Mouse (Mus musculus) CH12.LX (cell line): ENCODE measurements around the gene Myo1c. TPM values are rescaled to one million over a fixed set of nuclear protein-coding genes. Genes with fewer than 3 reads are reported as not detected.

Experiments
- DNase-seq: peaks from one replicate; pipeline ENCODE4 v3.0.0-alpha.2; 2013; ENCODE audit errors: extremely low read depth
- H3K27ac ChIP-seq: 2 replicates; pipeline ENCODE4 v1.5.1; 2012; ENCODE audit warnings: low read depth, mild to moderate bottlenecking, control low read depth, moderate library complexity; ENCODE audit not compliant: insufficient read depth
- H3K27me3 ChIP-seq: replicated peaks from 2 replicates; pipeline ENCODE3; 2012; ENCODE audit warnings: inconsistent platforms
- H3K36me3 ChIP-seq, 2 experiments: replicated peaks in 1 of 2; 2 replicates each; pipeline versions ENCODE3 to v1.6.1; 2012; ENCODE audit warnings: inconsistent platforms in 1 of 2, low read length in 1 of 2, mild to moderate bottlenecking in 1 of 2, mixed read lengths in 1 of 2, moderate library complexity in 1 of 2; ENCODE audit not compliant: control insufficient read depth in 1 of 2, insufficient read depth in 1 of 2
- H3K4me1 ChIP-seq, 2 experiments: 2 replicates each; pipeline ENCODE4 v1.6.1; 2012; ENCODE audit warnings: inconsistent platforms in 1 of 2, moderate library complexity in 1 of 2; ENCODE audit not compliant: insufficient read depth in 2 of 2, control insufficient read depth in 1 of 2
- H3K4me2 ChIP-seq: 2 replicates; pipeline ENCODE4 v1.6.1; 2012; ENCODE audit warnings: low read depth, mild to moderate bottlenecking, control low read depth; ENCODE audit not compliant: poor library complexity, insufficient read depth, severe bottlenecking
- H3K4me3 ChIP-seq, 3 experiments: fragments of 150-350 bp in 1 of 3; sonication (generic) in 1 of 3; replicated peaks in 1 of 3; 2 replicates each; pipeline versions ENCODE3 to v1.5.1; 2011 to 2012; ENCODE audit warnings: low read depth in 2 of 3, low read length in 2 of 3, mild to moderate bottlenecking in 2 of 3, moderate library complexity in 2 of 3, control low read depth in 1 of 3, improper control_type of control experiment in 1 of 3, inconsistent platforms in 1 of 3, mixed read lengths in 1 of 3; ENCODE audit not compliant: poor library complexity in 1 of 3
- H3K79me2 ChIP-seq: replicated peaks from 2 replicates; pipeline ENCODE4 v1.6.1; 2012; ENCODE audit warnings: mild to moderate bottlenecking, moderate library complexity; ENCODE audit not compliant: control insufficient read depth, poor library complexity, insufficient read depth, severe bottlenecking; ENCODE audit errors: extremely low read depth
- H3K9ac ChIP-seq: 2 replicates; pipeline ENCODE4 v1.6.1; 2012; ENCODE audit warnings: low read depth, mild to moderate bottlenecking, control low read depth, moderate library complexity; ENCODE audit not compliant: insufficient read depth
- H3K9me3 ChIP-seq: replicated peaks from 2 replicates; pipeline ENCODE3; 2012; ENCODE audit warnings: low read length, inconsistent platforms, mixed read lengths
- JUN ChIP-seq: IDR thresholded peaks from 2 replicates; pipeline ENCODE4 v1.6.1; 2011; ENCODE audit warnings: low read depth, mild to moderate bottlenecking, low read length, improper control_type of control experiment, moderate library complexity; ENCODE audit not compliant: insufficient read depth
- MAFK ChIP-seq: IDR thresholded peaks from 2 replicates; pipeline ENCODE4 v1.6.1; 2011; ENCODE audit warnings: low read length, improper control_type of control experiment; ENCODE audit not compliant: insufficient replicate concordance
- MEF2A ChIP-seq: IDR thresholded peaks from 2 replicates; pipeline ENCODE4 v1.6.1; 2014; ENCODE audit warnings: low read depth, mild to moderate bottlenecking, inconsistent platforms, low read length, improper control_type of control experiment, borderline replicate concordance
- RAD21 ChIP-seq: IDR thresholded peaks from 2 replicates; pipeline ENCODE4 v1.6.1; 2011; ENCODE audit warnings: low read depth, mild to moderate bottlenecking, low read length, improper control_type of control experiment, moderate library complexity
- RCOR1 ChIP-seq: conservative IDR thresholded peaks from 2 replicates; pipeline ENCODE4 v1.6.1; 2012; ENCODE audit warnings: low read depth, mild to moderate bottlenecking, inconsistent platforms, low read length, improper control_type of control experiment
- TCF12 ChIP-seq: IDR thresholded peaks from 2 replicates; pipeline ENCODE4 v1.6.1; 2014; ENCODE audit warnings: low read depth, mild to moderate bottlenecking, inconsistent platforms, low read length, improper control_type of control experiment
- ZC3H11A ChIP-seq: IDR thresholded peaks from 2 replicates; pipeline ENCODE4 v1.6.1; 2012; ENCODE audit warnings: low read depth, mild to moderate bottlenecking, inconsistent platforms, low read length, improper control_type of control experiment
- dilution Hi-C: fragments of 300-500 bp; cut with MboI; formaldehyde crosslinking; loops from 2 replicates; pipeline ENCODE4 v1.14.3; 2020; ENCODE audit warnings: low sequenced_read_pairs; ENCODE audit not compliant: extremely low pct_unique_long_range_greater_than_20kb, extremely low pct_ligation_motif_present
- in situ Hi-C: fragments of 300-500 bp; cut with MboI; formaldehyde crosslinking; loops from 3 replicates; pipeline ENCODE4 v1.14.3; 2019; ENCODE audit warnings: low sequenced_read_pairs, low pct_ligation_motif_present, low pct_unique_long_range_greater_than_20kb, mixed read lengths
- polyA plus RNA-seq: library from polyadenylated mRNA; unstranded; fragments of >175 nt; gene quantifications from 2 replicates; pipeline ENCODE4 v1.2.1, GENCODE M21; 2012; ENCODE audit warnings: low read depth; ENCODE audit not compliant: insufficient read length
- total RNA-seq, 2 experiments: library from RNA; depleted of rRNA; stranded (reverse); fragments of 300-350 nt in 1 of 2; fragments of >200 nt in 1 of 2; gene quantifications; 2 replicates each; pipeline ENCODE4 v1.2.3; 2012 to 2014

Gene Myo1c
- total and polyA plus RNA-seq, 3 experiments: 21.9 to 52.0 (median 41.1) TPM

GRCm38 (mm10) chr11:75722339-75722738, 72.0 kb downstream of the Myo1c start:
- H3K4me3 ChIP-seq: no peak overlapping the region
- in situ Hi-C loops: no loop called here
- TF ChIP-seq RCOR1 (no peak), JUN (0 out of 2 replicates have a peak, but pooled peaks have one; percentile 6), TCF12 (no peak), ZC3H11A (no peak), MEF2A (peak; percentile 63; the same call in 1 of the 2 replicates), RAD21 (no peak), MAFK (no peak)
- no peak overlapping the region for H3K9ac ChIP-seq
- H3K79me2 ChIP-seq: no peaks in the 10 kb centered on the region
- no peak for DNase-seq
- no peaks in the 10 kb centered on the region for H3K27me3 ChIP-seq
- H3K36me3 ChIP-seq: no peaks in the 10 kb centered on the region
- peaks cover 0 to 9% of the 10 kb centered on the region in 2 experiments; a peak in 3 of 4 replicates for H3K4me1 ChIP-seq
- dilution Hi-C loops: no loop called here
- H3K27ac ChIP-seq: no peak overlapping the region
- H3K4me2 ChIP-seq: no peak overlapping the region
- H3K9me3 ChIP-seq: peaks cover 14% of the 10 kb centered on the region

Other genes with a start within 250 kb of the Myo1c start
- gene Serpinf1, start 227.8 kb upstream of the Myo1c start, total RNA-seq (2012; rRNA removed): 26.0 and 30.3 TPM in 2 replicates
- 56.5 and 58.4 TPM in 2 replicates for gene Serpinf1, start 227.8 kb upstream of the Myo1c start, total RNA-seq (2014; rRNA removed)
- 119 and 131 TPM in 2 replicates for gene Serpinf1, start 227.8 kb upstream of the Myo1c start, polyA plus RNA-seq
- 0.08 TPM in 1 of 2 replicates, not detected in the other for gene Serpinf2, start 210.9 kb upstream of the Myo1c start, total RNA-seq (2012; rRNA removed)
- 0.11 TPM in 1 of 2 replicates, not detected in the other for gene Serpinf2, start 210.9 kb upstream of the Myo1c start, total RNA-seq (2014; rRNA removed)
- 0.26 TPM in 1 of 2 replicates, not detected in the other for gene Serpinf2, start 210.9 kb upstream of the Myo1c start, polyA plus RNA-seq
- 14.3 and 16.3 TPM in 2 replicates for gene Wdr81, start 195.8 kb upstream of the Myo1c start, total RNA-seq (2012; rRNA removed)
- gene Wdr81, start 195.8 kb upstream of the Myo1c start, total RNA-seq (2014; rRNA removed): 3.0 and 3.1 TPM in 2 replicates
- gene Wdr81, start 195.8 kb upstream of the Myo1c start, polyA plus RNA-seq: 12.7 and 13.7 TPM in 2 replicates
- gene Tlcd2, start 188.8 kb upstream of the Myo1c start, total RNA-seq (2012; rRNA removed): 0.17 and 0.81 TPM in 2 replicates
- not detected in 2 replicates for gene Tlcd2, start 188.8 kb upstream of the Myo1c start, total RNA-seq (2014; rRNA removed)
- 0.40 and 0.86 TPM in 2 replicates for gene Tlcd2, start 188.8 kb upstream of the Myo1c start, polyA plus RNA-seq
- 246 and 255 TPM in 2 replicates for gene Prpf8, start 163.7 kb upstream of the Myo1c start, total RNA-seq (2012; rRNA removed)
- gene Prpf8, start 163.7 kb upstream of the Myo1c start, total RNA-seq (2014; rRNA removed): 168 and 187 TPM in 2 replicates
- 298 and 345 TPM in 2 replicates for gene Prpf8, start 163.7 kb upstream of the Myo1c start, polyA plus RNA-seq
- gene Rilp, start 140.4 kb upstream of the Myo1c start, total RNA-seq (2012; rRNA removed): 0.63 and 0.72 TPM in 2 replicates
- 0.17 and 0.31 TPM in 2 replicates for gene Rilp, start 140.4 kb upstream of the Myo1c start, total RNA-seq (2014; rRNA removed)
- 0.76 and 1.1 TPM in 2 replicates for gene Rilp, start 140.4 kb upstream of the Myo1c start, polyA plus RNA-seq
- 0.59 and 0.76 TPM in 2 replicates for gene Scarf1, start 137.0 kb upstream of the Myo1c start, total RNA-seq (2012; rRNA removed)
- 0.24 and 0.28 TPM in 2 replicates for gene Scarf1, start 137.0 kb upstream of the Myo1c start, total RNA-seq (2014; rRNA removed)
- gene Scarf1, start 137.0 kb upstream of the Myo1c start, polyA plus RNA-seq: 0.76 and 0.90 TPM in 2 replicates
- 6.5 and 8.9 TPM in 2 replicates for gene Slc43a2, start 118.8 kb upstream of the Myo1c start, total RNA-seq (2012; rRNA removed)
- gene Slc43a2, start 118.8 kb upstream of the Myo1c start, total RNA-seq (2014; rRNA removed): 3.5 and 5.0 TPM in 2 replicates
- gene Slc43a2, start 118.8 kb upstream of the Myo1c start, polyA plus RNA-seq: 6.8 and 8.8 TPM in 2 replicates
- 61.8 and 75.8 TPM in 2 replicates for gene Pitpna, start 62.4 kb upstream of the Myo1c start, total RNA-seq (2012; rRNA removed)
- gene Pitpna, start 62.4 kb upstream of the Myo1c start, total RNA-seq (2014; rRNA removed): 80.7 and 84.6 TPM in 2 replicates
- gene Pitpna, start 62.4 kb upstream of the Myo1c start, polyA plus RNA-seq: 243 and 290 TPM in 2 replicates
- gene Inpp5k, start 19.5 kb upstream of the Myo1c start, total RNA-seq (2012; rRNA removed): 25.5 and 31.2 TPM in 2 replicates
- gene Inpp5k, start 19.5 kb upstream of the Myo1c start, total RNA-seq (2014; rRNA removed): 40.7 and 41.9 TPM in 2 replicates
- gene Inpp5k, start 19.5 kb upstream of the Myo1c start, polyA plus RNA-seq: 30.5 and 35.6 TPM in 2 replicates
- 37.8 and 42.2 TPM in 2 replicates for gene Crk, start 28.8 kb downstream of the Myo1c start, total RNA-seq (2012; rRNA removed)
- 39.9 and 44.3 TPM in 2 replicates for gene Crk, start 28.8 kb downstream of the Myo1c start, total RNA-seq (2014; rRNA removed)
- 44.6 and 46.1 TPM in 2 replicates for gene Crk, start 28.8 kb downstream of the Myo1c start, polyA plus RNA-seq
- 348 and 421 TPM in 2 replicates for gene Ywhae, start 82.4 kb downstream of the Myo1c start, total RNA-seq (2012; rRNA removed)
- 129 and 130 TPM in 2 replicates for gene Ywhae, start 82.4 kb downstream of the Myo1c start, total RNA-seq (2014; rRNA removed)
- 1,436 and 1,665 TPM in 2 replicates for gene Ywhae, start 82.4 kb downstream of the Myo1c start, polyA plus RNA-seq
- 0.04 TPM in 1 of 2 replicates, not detected in the other for gene Doc2b, start 145.5 kb downstream of the Myo1c start, total RNA-seq (2012; rRNA removed)
- gene Doc2b, start 145.5 kb downstream of the Myo1c start, total RNA-seq (2014; rRNA removed): not detected in 2 replicates
- gene Doc2b, start 145.5 kb downstream of the Myo1c start, polyA plus RNA-seq: not detected in 2 replicates